Mouse (Mus musculus): ENCODE data around the gene Ranbp3l.

The Ranbp3l gene

GRCm38 (mm10) chr15:9093598-9094365 is 126.0 kb downstream of the Ranbp3l start:
- no peak for DNase-seq (ENCODE audit: low read depth, low spot score)

DNA sequence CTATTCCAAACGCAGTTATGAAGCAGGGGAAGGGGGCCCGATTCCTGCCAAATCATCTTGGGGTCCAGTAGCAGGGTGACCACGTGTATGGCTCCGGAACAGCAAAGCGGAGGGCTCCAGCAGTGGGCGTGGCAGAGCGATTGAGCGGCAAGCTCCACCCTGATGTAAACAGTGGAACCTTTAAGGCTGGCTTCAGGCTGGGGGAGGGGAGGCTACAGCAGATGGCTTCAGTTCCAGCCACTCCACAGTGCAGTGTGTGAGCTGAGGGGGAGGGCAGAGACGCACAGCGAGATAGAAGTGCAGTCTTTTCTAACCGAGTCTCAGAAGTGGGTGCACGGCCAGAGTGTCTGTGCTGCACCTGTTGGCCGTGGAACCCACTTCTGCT is 126.6 kb downstream of the Ranbp3l start:
- DNase-seq (ENCODE audit: low read depth, low spot score), result no peak

- no peak for DNase-seq (ENCODE audit: low read depth, low spot score)
Measured at GRCm38 (mm10) chr15:9096865-9097264, 129.1 kb downstream of the Ranbp3l start.

GRCm38 (mm10) chr15:9100446-9101077 is 132.8 kb downstream of the Ranbp3l start:
- no peak for DNase-seq (ENCODE audit: low read depth, low spot score)

GRCm38 (mm10) chr15:9106303-9107074 is 138.7 kb downstream of the Ranbp3l start:
- no peak for DNase-seq (ENCODE audit: low read depth, low spot score)

- DNase-seq (ENCODE audit: low read depth, low spot score), result no peak
Measured at GRCm38 (mm10) chr15:9110526-9111347, 143.0 kb downstream of the Ranbp3l start.

- DNase-seq (ENCODE audit: low read depth, low spot score), result no peak
Measured at GRCm38 (mm10) chr15:9111648-9112047, 143.9 kb downstream of the Ranbp3l start.

DNA sequence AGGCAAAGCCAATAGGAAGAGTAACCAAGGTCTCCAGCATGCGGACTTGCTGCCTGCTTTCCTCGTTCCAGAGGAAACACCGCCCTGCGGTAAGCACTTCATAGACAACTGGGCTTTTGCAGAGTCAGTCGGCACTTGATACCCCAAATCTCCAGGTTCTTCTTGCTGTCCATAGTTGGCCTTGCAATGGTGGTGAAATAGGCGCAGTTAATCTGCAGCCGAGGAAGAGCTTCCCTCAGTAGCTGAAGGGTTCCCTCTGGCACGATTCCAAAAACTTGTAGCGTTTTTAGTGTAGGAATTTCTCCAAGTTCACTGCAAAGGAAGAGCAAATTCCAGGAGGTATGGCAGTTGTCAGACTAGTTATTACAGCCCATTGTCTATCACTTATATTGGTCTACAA is 145.8 kb downstream of the Ranbp3l start:
- DNase-seq (ENCODE audit: low read depth, low spot score), result no peak

- DNase-seq (ENCODE audit: low read depth, low spot score), result no peak
Measured at GRCm38 (mm10) chr15:9114131-9114530, 146.4 kb downstream of the Ranbp3l start.

DNA sequence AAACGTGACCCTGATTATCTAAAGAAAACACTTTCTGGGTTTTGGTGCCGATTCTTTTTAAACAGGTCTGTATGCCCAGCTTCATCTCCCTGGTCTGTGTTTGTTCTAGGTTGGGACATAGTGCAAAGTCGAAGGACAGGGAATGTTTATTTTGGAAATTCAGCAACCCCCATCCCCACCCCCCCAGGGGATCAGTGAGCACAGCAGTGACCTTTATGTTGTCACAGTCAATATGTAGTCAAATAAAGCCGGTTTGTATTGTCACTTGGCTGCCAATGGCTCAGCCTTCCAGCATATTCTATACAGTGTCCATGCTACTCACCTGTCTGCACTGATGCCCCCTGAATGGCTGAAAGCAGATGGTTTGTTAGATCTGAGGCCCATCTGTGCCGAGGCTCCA is 146.8 kb downstream of the Ranbp3l start:
- DNase-seq (ENCODE audit: low read depth, low spot score), result no peak
